Mouse (Mus musculus): Measurements from ENCODE around the gene Cpa5. TPM values are rescaled to one million over a fixed set of nuclear protein-coding genes. Genes with fewer than 3 reads are reported as not detected.

The Cpa5 gene
- total RNA-seq, 2 experiments from 2014 or later: not detected

DNA sequence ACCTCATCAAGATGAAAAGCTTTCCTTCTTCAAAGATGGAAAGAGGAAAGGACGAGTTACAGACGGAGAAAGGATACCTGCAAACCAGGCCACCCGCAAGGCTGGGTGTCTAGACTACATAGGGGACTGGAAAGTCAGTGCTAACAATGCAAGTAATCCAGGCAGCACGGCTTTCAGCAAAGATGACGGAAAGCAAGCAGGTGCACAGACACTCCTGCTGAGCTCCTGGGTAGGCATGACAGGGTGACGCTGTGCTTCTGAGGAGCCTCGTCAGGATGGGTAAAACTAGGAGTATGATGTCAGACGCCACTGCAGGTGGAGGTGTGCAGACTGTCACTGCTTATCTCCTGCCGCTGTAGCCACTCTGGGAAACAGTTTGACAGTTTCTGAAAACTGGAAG, 66.8 kb downstream of the Cpa5 start:
- no peak for DNase-seq (ENCODE audit: extremely low spot score in 1 of 2, low spot score in 1 of 2)

DNA sequence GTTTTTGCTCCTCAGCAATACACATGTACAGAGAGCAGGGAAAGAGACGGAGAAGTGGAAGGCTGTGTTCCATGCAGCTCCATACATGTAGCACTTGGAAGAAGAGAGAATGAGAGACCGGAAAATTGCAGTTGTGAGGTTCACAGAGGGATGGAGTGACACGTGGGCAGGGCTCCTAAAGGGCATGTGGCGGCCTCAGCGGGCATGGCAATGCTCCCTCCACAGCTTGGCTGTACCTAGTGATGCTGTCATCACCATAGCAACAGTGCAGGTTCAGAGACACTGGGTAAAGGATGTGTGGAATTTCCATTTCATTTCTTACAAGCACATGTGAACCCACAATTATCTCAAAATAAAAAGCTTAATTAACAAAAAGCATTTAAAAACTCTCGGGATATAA, 67.7 kb downstream of the Cpa5 start:
- no peak for DNase-seq (ENCODE audit: extremely low spot score in 1 of 2, low spot score in 1 of 2)

DNA sequence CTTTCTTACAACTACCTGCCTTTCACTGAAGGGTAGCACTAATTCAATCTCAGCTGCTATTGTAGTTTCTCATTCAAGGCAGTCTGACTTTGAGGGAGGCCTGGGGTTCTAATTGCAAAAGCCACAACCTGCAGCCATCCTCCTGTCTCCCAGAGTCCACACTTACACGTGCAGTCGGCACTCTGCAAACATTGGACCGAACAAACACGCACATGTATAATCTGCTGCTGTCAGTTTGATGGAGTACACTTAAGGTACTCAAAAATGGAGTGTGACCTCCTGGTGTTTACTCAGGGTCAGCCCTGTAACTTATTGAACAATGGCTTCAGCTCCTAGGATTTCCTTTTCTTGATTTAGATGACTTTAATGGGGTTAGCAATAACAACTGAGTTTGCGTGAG, 68.8 kb downstream of the Cpa5 start:
- no peak for DNase-seq (ENCODE audit: extremely low spot score in 1 of 2, low spot score in 1 of 2)

DNA sequence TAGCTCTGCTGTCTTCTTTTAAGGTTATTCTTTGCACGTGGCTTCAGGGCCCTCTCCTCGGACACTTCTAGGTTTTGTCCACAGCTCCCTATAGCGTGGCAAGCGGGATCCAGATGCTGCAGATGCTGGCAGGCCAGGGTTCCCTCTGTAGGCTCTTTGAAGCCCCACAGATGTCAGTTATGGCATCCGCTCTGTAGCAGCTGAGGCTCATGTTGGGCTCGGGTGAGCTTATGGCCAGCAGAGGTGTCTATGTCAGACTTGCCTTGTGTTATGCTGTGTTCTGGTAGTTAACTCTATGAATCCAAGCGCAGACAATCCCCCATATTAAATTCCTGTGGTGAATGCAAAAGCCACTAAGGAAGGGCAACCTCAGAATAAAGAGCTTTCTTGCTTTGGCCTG, 69.6 kb downstream of the Cpa5 start:
- no peak for DNase-seq (ENCODE audit: extremely low spot score in 1 of 2, low spot score in 1 of 2)

Other genes starting within 250 kb of the Cpa5 start
- 10 to 100 TPM; 25.2 to 27.2 TPM for gene Zc3hc1, start 220.0 kb upstream of the Cpa5 start, total RNA-seq (2021)
- gene Klhdc10, start 209.1 kb upstream of the Cpa5 start, total RNA-seq (2021): 100 to 1,000 TPM; 109 to 110 TPM
- gene Tmem209, start 101.2 kb upstream of the Cpa5 start, total RNA-seq (2021): 10 to 100 TPM; 15.8 to 20.7 TPM
- gene Ssmem1, start 101.2 kb upstream of the Cpa5 start, total RNA-seq (2021): 1 to 10 TPM in 1 of 2 experiments, under 1 TPM in 1; 0.37 to 1.2 TPM
- gene Cpa2, start 69.4 kb upstream of the Cpa5 start, total RNA-seq (2021): 1 to 10 TPM; 1.2 to 1.4 TPM
- gene Cpa4, start 42.6 kb upstream of the Cpa5 start, total RNA-seq (2021): not detected
- gene Cpa1, start 28.2 kb downstream of the Cpa5 start, total RNA-seq (2021): not detected
- 1 to 10 TPM; 5.5 to 7.2 TPM for gene Cep41, start 82.7 kb downstream of the Cpa5 start, total RNA-seq (2021)
- gene Mest, start 112.5 kb downstream of the Cpa5 start, total RNA-seq (2021): 10 to 100 TPM; 49.8 to 50.2 TPM

All from layer of hippocampus, postnatal 25 days (tissue).